Mouse (Mus musculus) embryonic facial prominence, embryonic 12.5 days (tissue): ENCODE data around the gene Rgs6. TPM values are rescaled to one million over a fixed set of nuclear protein-coding genes. Genes with fewer than 3 reads are reported as not detected.

Experiments
- ATAC-seq: fragments of 200-750 bp; cut with Nextera tagmentation; 2 replicates; pipeline ENCODE4 v1.8.0; 2017; ENCODE audit not compliant: insufficient number of reproducible peaks, insufficient read depth, low FRiP score, low TSS enrichment
- H3K27ac ChIP-seq: fragments of 300-500 bp; sonication (generic); 2 replicates; pipeline ENCODE4 v1.5.1; 2016; ENCODE audit warnings: mild to moderate bottlenecking
- H3K27me3 ChIP-seq: fragments of 300-500 bp; sonication (generic); 2 replicates; pipeline ENCODE4 v1.6.1; 2016; ENCODE audit warnings: mild to moderate bottlenecking, moderate library complexity
- H3K36me3 ChIP-seq: fragments of 300-500 bp; sonication (generic); 2 replicates; pipeline ENCODE4 v1.6.1; 2016; ENCODE audit warnings: mild to moderate bottlenecking
- H3K4me1 ChIP-seq: fragments of 300-500 bp; sonication (generic); 2 replicates; pipeline ENCODE4 v1.6.1; 2016
- H3K4me2 ChIP-seq: fragments of 300-500 bp; sonication (generic); replicated peaks from 2 replicates; pipeline ENCODE4 v1.6.1; 2016; ENCODE audit warnings: mild to moderate bottlenecking, moderate library complexity
- H3K4me3 ChIP-seq: fragments of 300-500 bp; sonication (generic); 2 replicates; pipeline ENCODE4 v1.5.1; 2016; ENCODE audit warnings: mild to moderate bottlenecking
- H3K9ac ChIP-seq: fragments of 300-500 bp; sonication (generic); 2 replicates; pipeline ENCODE4 v1.6.1; 2016; ENCODE audit warnings: mild to moderate bottlenecking, moderate library complexity
- H3K9me3 ChIP-seq: fragments of 300-500 bp; sonication (generic); 2 replicates; pipeline ENCODE4 v1.6.1; 2016; ENCODE audit warnings: mild to moderate bottlenecking, moderate library complexity
- WGBS: fragments of 180-500 bp; shearing (Covaris S2); methylation state at CpG from one replicate; pipeline ENCODE4 v1.1.7; 2016; 5-methylcytosine and 5-hydroxymethylcytosine counted together
- polyA plus RNA-seq: library from polyadenylated mRNA; unstranded; fragments of >200 nt; fragmentation: Nextera tagmentation; extraction: Ambion mirVana; gene quantifications from 2 replicates; pipeline ENCODE4 v1.2.1, GENCODE M21; 2016

Rgs6 gene
- polyA plus RNA-seq = 3.7 and 4.0 TPM in 2 replicates

GRCm38 (mm10) chr12:82588017-82588416 is at the start of gene Rgs6:
TSS of gene Rgs6 (plus strand) at chr12:82588292.
- H3K4me1 ChIP-seq = no peaks in the 10 kb centered on the region
- no peaks in the 10 kb centered on the region for H3K27me3 ChIP-seq
- H3K36me3 ChIP-seq = no peaks in the 10 kb centered on the region
- H3K4me2 ChIP-seq = no peak within 1 kb of the TSS
- no peak within 1 kb of the TSS for H3K27ac ChIP-seq
- H3K4me3 ChIP-seq = no peak within 1 kb of the TSS
- H3K9ac ChIP-seq = no peak within 1 kb of the TSS
- 84% methylated on average over 2 of the region's 2 CpGs for WGBS
- peak; percentile 22; the same call in 1 of the 2 replicates for ATAC-seq
- H3K9me3 ChIP-seq = peaks cover 2% of the 10 kb centered on the region; the same call in 1 of the 2 replicates

GRCm38 (mm10) chr12:82547127-82547526 is 41.0 kb upstream of the Rgs6 start:
- H3K4me2 ChIP-seq = no peak overlapping the region
- H3K27me3 ChIP-seq = no peaks in the 10 kb centered on the region
- no peak overlapping the region for H3K27ac ChIP-seq
- no peak overlapping the region for H3K4me3 ChIP-seq
- H3K9me3 ChIP-seq = no peaks in the 10 kb centered on the region; the same call in 1 of the 2 replicates
- no peak overlapping the region for H3K9ac ChIP-seq
- H3K4me1 ChIP-seq = no peaks in the 10 kb centered on the region
- 89% methylated on average over 4 of the region's 4 CpGs for WGBS
- no peak for ATAC-seq
- H3K36me3 ChIP-seq = no peaks in the 10 kb centered on the region

GRCm38 (mm10) chr12:82549228-82549627 is 38.9 kb upstream of the Rgs6 start:
- no peak for ATAC-seq
- WGBS = 86% methylated on average over 6 of the region's 6 CpGs
- no peak overlapping the region for H3K27ac ChIP-seq

GRCm38 (mm10) chr12:82550076-82550475 is 38.0 kb upstream of the Rgs6 start:
- Histone ChIP-seq H3K4me1 (no peaks in the 10 kb centered on the region), H3K9me3 (no peaks in the 10 kb centered on the region; the same call in 1 of the 2 replicates), H3K4me3 (no peak overlapping the region), H3K4me2 (no peak overlapping the region), H3K36me3 (no peaks in the 10 kb centered on the region), H3K27ac (no peak overlapping the region), H3K9ac (no peak overlapping the region), H3K27me3 (no peaks in the 10 kb centered on the region)
- 91% methylated on average over 7 of the region's 7 CpGs for WGBS
- ATAC-seq = no peak

More at GRCm38 (mm10) chr12:82549228-82549627, 38.9 kb upstream of the Rgs6 start:
- Histone ChIP-seq H3K27me3 (no peaks in the 10 kb centered on the region), H3K4me3 (no peak overlapping the region), H3K4me2 (no peak overlapping the region), H3K4me1 (no peaks in the 10 kb centered on the region), H3K9me3 (no peaks in the 10 kb centered on the region; the same call in 1 of the 2 replicates), H3K9ac (no peak overlapping the region), H3K36me3 (no peaks in the 10 kb centered on the region)

- no peaks in the 10 kb centered on the region; the same call in 1 of the 2 replicates for H3K9me3 ChIP-seq
Measured at GRCm38 (mm10) chr12:82552376-82552775, 35.7 kb upstream of the Rgs6 start.

GRCm38 (mm10) chr12:82562916-82563315 is 25.2 kb upstream of the Rgs6 start:
- H3K27me3 ChIP-seq = no peaks in the 10 kb centered on the region
- no peaks in the 10 kb centered on the region for H3K36me3 ChIP-seq
- ATAC-seq = no peak
- no peak overlapping the region for H3K9ac ChIP-seq
- H3K27ac ChIP-seq = no peak overlapping the region
- H3K9me3 ChIP-seq = 0 out of 2 replicates have a peak, but pooled peaks cover 3% of the 10 kb centered on the region
- H3K4me1 ChIP-seq = no peaks in the 10 kb centered on the region; the same call in 1 of the 2 replicates
- no peak overlapping the region for H3K4me3 ChIP-seq
- H3K4me2 ChIP-seq = no peak overlapping the region

More at GRCm38 (mm10) chr12:82552376-82552775, 35.7 kb upstream of the Rgs6 start:
- WGBS = 88% methylated on average over 5 of the region's 5 CpGs
- Histone ChIP-seq H3K9ac (no peak overlapping the region), H3K4me1 (no peaks in the 10 kb centered on the region), H3K27me3 (no peaks in the 10 kb centered on the region), H3K4me2 (no peak overlapping the region), H3K36me3 (no peaks in the 10 kb centered on the region), H3K4me3 (no peak overlapping the region), H3K27ac (no peak overlapping the region)
- ATAC-seq = no peak

GRCm38 (mm10) chr12:82568370-82568769 is 19.7 kb upstream of the Rgs6 start:
- no peak for ATAC-seq
- H3K27me3 ChIP-seq = no peaks in the 10 kb centered on the region
- H3K9ac ChIP-seq = no peak overlapping the region
- H3K36me3 ChIP-seq = no peaks in the 10 kb centered on the region
- H3K27ac ChIP-seq = no peak overlapping the region
- H3K4me2 ChIP-seq = no peak overlapping the region
- H3K9me3 ChIP-seq = no peaks in the 10 kb centered on the region
- 93% methylated on average over 1 of the region's 1 CpGs for WGBS
- no peaks in the 10 kb centered on the region for H3K4me1 ChIP-seq
- no peak overlapping the region for H3K4me3 ChIP-seq

- Histone ChIP-seq H3K9ac (no peak overlapping the region), H3K36me3 (no peaks in the 10 kb centered on the region), H3K27ac (no peak overlapping the region), H3K4me1 (no peaks in the 10 kb centered on the region), H3K9me3 (no peaks in the 10 kb centered on the region), H3K4me2 (no peak overlapping the region), H3K27me3 (no peaks in the 10 kb centered on the region), H3K4me3 (no peak overlapping the region)
- no peak for ATAC-seq
- WGBS = 78% methylated on average over 1 of the region's 1 CpGs
Measured at GRCm38 (mm10) chr12:82572706-82573105, 15.4 kb upstream of the Rgs6 start.

GRCm38 (mm10) chr12:82586592-82586991 is 1.5 kb upstream of the Rgs6 start:
- Histone ChIP-seq H3K4me3 (no peak overlapping the region), H3K27me3 (no peaks in the 10 kb centered on the region), H3K27ac (no peak overlapping the region), H3K36me3 (no peaks in the 10 kb centered on the region), H3K9ac (no peak overlapping the region), H3K4me2 (no peak overlapping the region), H3K9me3 (no peaks in the 10 kb centered on the region), H3K4me1 (no peaks in the 10 kb centered on the region)
- 37% methylated on average over 7 of the region's 7 CpGs for WGBS
- no peak for ATAC-seq

GRCm38 (mm10) chr12:82587348-82587895 is 670 bp upstream of the Rgs6 start:
- Histone ChIP-seq H3K36me3 (no peaks in the 10 kb centered on the region), H3K27me3 (no peaks in the 10 kb centered on the region), H3K27ac (no peak overlapping the region), H3K4me2 (no peak overlapping the region), H3K4me1 (no peaks in the 10 kb centered on the region), H3K4me3 (no peak overlapping the region), H3K9me3 (no peaks in the 10 kb centered on the region), H3K9ac (no peak overlapping the region)
- 33% methylated on average over 7 of the region's 7 CpGs for WGBS
- peak; percentile 41; the same call in 1 of the 2 replicates for ATAC-seq

GRCm38 (mm10) chr12:82588846-82589630 is 946 bp downstream of the Rgs6 start:
- 42% methylated on average over 18 of the region's 19 CpGs for WGBS
- ATAC-seq = no peak

GRCm38 (mm10) chr12:82599011-82599410 is 10.9 kb downstream of the Rgs6 start:
- WGBS = 91% methylated on average over 2 of the region's 2 CpGs
- H3K9me3 ChIP-seq = no peaks in the 10 kb centered on the region
- ATAC-seq = no peak
- no peaks in the 10 kb centered on the region for H3K27me3 ChIP-seq
- H3K4me2 ChIP-seq = no peak overlapping the region
- H3K27ac ChIP-seq = no peak overlapping the region
- no peak overlapping the region for H3K4me3 ChIP-seq
- no peak overlapping the region for H3K9ac ChIP-seq
- H3K36me3 ChIP-seq = no peaks in the 10 kb centered on the region
- no peaks in the 10 kb centered on the region for H3K4me1 ChIP-seq

More at GRCm38 (mm10) chr12:82588846-82589630, 946 bp downstream of the Rgs6 start:
- Histone ChIP-seq H3K27ac (no peak overlapping the region), H3K4me1 (no peaks in the 10 kb centered on the region), H3K9me3 (peaks cover 6% of the 10 kb centered on the region; the same call in 1 of the 2 replicates), H3K9ac (no peak overlapping the region), H3K27me3 (no peaks in the 10 kb centered on the region), H3K4me2 (no peak overlapping the region), H3K36me3 (no peaks in the 10 kb centered on the region), H3K4me3 (no peak overlapping the region)
